Mouse (Mus musculus): ENCODE results near the gene Atp6v1f.

Gene Atp6v1f

DNA sequence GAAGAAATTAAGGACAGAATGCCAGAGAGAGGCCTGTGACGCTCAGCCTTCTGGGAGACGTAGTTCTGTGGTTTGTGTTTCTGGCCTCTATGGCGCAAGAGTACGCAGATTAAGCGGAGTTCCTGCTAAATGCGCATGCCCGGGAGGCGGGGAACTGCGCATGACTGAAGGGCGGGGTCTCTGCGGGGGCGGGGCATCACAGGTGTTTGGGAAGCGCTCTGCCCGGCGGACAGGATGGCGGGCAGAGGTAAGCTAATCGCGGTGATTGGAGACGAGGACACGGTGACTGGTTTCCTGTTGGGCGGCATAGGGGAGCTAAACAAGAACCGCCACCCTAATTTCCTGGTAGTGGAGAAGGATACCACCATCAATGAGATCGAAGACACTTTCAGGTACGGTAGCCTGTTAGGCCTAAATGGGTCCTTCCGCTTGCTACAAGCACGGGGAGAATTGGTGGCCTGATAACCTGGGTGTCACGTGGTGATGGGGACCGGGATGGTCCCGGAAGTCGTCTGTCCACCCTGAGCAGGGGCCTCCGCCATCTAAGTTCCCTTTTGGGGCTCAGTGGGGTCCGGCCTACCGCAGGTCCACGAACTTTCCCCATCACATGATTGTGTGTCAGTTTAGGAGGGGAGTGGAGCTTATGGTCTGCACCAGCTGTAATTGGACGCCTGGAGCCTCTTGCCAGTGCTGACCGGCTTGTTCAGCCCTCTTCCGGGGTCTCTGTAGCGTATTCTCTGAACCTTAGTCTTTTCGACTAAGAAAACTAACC is at the start of gene Atp6v1f:
TSS of gene Atp6v1f (plus strand) at position 136 of the 772 bp plus-strand sequence.
- peak; percentile 93 for DNase-seq

DNA sequence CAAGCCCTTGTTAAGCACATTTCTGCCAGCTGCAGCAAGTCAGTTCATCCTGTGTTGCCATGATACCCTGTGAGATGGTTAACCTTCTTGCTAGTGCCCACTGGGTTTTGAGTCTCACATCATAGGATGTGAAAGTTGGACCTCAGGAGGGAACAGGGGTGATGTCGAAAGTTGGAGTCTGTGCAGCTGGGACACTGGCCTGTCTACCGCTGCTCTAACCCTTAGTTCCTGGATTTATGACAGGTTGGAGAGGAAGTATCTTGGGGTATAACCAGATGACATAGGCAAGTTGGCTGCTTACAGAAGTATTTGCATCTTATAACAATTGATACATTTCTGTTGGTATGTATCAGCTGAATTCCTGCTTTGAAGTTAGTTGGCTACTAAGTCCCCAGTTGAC is 46.9 kb upstream of the Atp6v1f start:
- no peak for DNase-seq

DNA sequence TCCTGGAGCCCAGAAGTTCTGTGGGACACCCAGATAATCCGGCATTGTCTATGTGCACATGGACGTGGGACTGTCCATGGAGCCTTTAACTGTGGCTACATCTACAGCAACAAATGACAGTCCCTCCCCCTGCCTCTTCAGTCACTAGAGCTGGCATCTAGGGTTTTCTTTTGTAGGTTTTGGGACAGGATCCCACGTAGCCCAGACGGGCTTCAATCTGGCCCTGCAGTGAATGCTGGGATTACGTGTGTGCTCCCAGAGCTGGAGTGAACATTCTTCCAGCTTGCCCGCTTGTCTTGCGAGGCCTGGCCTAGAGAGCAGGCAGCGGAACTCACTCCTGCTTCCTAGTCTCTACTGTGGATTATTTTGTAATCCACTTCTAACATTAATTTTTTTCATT is 42.4 kb upstream of the Atp6v1f start:
- DNase-seq, result no peak

DNA sequence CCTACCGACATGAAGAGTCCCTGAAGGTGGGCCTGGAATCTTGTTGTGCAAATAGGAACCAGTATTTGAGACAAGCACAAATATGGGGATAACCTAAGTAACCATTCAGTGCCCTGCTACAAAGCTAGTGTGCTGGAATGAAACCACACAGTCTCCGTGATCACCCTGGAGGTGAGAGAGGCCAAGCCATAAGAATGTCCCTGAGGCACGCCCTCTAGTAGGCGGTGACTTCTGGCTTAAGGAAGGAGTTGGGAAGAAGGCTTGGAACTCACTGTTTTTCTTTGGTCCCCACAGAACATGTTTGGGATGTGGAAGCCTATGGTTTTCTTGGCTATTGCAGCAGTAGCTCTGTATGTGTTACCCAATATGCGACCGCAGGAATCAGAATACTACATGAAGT is 41.2 kb upstream of the Atp6v1f start:
- DNase-seq, result no peak

GRCm38 (mm10) chr6:29428171-29428570 is 39.3 kb upstream of the Atp6v1f start:
- DNase-seq, result no peak

DNA sequence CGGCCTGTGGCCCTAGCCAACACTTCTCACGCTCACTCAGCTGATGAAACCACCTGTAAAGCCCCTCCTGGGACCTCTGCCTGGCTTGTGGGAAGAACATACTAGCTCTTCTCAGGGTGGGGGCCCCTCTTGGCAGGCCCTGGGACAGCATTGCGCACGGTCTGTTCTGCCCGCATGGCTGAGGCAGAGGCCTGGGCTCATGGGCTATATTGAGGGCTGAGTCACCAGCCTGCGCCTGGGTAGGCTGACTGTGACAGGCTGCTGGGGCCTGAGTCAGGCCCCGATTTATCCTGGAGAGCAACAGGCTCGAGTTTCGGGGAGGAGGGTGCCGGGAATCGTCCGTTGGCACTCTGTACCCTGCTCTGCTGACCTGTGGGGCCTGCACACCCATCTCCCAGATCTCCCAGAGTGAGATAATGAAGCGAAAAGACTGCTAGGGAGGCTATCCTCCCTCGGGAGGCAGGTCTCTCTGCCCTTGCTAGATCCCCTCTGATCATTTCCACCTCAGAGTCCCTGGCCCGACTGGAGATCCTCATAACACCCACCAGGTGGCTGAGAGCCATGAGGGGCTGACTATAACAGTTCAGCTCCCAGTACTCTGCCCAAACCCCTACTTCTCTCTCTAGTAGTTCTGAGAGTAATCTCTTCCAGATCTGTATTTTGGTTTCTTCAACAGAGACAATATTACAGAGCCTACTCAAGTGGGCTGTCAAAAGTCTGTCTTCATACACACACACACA is 36.7 kb upstream of the Atp6v1f start:
- DNase-seq, result no peak

- no peak for DNase-seq
Observed at GRCm38 (mm10) chr6:29431473-29431872, 36.0 kb upstream of the Atp6v1f start.

DNA sequence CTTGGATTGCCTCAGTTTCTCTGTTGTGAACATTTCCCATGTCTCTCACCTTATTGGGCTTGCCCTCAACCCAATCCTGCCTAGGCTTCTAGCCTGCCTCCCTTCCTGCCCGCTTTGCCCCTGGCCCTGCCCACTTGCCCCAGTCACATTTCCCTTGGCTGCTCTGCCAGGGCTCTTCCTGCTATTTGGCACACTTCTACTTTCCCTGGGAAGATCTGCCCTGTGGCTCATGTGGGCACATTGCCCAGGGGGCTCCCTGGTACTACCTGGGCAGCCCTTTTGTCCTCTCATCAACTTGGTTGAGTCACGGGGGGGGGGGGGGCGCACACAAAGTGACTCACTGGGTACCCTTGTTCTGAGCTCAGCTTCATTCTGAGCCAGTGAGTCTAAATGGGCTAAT is 35.4 kb upstream of the Atp6v1f start:
- DNase-seq, result no peak

DNA sequence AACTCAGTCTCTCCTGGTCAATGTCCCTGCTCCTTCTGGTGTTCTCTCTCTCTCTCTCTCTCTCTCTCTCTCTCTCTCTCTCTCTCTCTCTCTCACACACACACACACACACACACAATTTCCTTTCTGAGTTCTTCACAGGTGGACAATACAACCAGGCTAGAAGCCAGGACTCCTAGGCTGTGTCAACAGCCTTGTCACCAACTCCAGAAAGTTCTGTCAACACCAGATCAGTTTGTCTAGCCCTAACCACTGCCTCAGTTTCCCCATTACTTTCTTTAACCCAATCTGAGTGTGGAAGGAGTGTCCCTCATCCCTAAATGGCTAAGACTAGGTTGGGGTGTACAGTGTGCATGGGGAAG is 34.9 kb upstream of the Atp6v1f start:
- no peak for DNase-seq

GRCm38 (mm10) chr6:29433038-29433803 is 34.3 kb upstream of the Atp6v1f start, which contains the start of gene Flnc:
Flnc (plus strand) TSS chr6:29433256.
- peak; percentile 20 for DNase-seq

GRCm38 (mm10) chr6:29433804-29434795 is 33.4 kb upstream of the Atp6v1f start:
- DNase-seq, result no peak

DNA sequence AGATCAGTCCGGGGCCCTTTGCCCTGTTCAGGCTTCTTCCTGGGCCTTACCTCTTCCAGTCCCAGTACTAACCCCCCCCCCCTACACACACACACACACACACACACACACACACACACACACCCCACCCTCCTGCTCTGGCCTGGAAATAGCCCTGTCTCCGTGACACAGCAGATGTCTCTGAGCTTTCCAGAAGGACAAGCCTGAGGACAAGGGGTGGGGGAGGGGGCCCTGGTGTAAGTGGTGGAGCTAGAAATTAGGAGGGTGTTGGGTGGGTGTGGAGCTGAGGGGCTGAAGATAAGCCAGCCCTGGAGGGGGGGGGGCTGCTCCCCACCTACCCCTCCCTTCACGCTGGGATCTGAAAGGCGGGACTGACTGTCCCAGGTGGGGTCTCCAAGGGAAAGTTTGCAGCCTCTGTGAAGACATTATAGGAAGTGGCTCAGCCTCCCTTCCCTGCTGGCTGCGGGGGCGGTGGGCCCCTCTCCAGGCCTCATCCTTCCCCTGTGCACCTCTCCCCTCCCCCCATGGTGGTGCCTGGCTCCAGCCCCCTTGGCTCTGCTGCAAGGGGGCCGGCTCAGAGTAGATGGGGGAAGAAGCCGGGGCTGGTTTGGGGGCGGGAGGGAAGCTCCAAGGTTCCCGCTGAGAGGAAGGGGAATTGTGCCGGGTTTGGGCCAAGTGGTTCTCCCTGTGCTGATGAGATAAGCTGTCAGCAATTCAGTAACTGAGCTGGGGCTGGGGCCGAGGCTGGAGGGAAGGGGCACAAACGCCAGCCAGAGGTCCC is 32.4 kb upstream of the Atp6v1f start:
- peak; percentile 34 for DNase-seq

DNA sequence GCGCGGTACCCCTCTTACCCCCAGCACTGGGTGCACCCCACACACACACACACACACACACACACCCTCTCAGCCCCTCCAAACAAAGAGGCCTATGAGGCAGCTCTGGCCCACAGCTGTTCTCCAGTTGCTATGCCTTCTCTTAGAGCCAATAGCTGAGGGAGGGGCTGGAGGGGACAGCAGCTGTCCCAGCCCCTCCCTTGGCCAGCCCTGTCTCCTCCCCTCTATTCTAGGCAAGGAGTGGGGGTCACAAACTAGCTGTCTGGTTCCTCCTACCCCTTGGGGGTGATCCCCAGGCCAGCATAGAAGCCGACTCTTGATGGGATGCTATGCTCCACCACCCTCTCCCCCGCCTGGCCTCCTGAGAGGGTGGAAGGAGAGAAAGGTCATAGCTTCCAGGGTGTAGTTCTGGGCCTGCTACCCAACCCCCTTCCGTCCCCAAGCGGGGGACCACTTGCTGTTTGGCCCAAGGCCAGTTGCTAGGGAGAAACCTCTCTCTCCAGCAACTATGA is 31.5 kb upstream of the Atp6v1f start:
- DNase-seq, result no peak

DNA sequence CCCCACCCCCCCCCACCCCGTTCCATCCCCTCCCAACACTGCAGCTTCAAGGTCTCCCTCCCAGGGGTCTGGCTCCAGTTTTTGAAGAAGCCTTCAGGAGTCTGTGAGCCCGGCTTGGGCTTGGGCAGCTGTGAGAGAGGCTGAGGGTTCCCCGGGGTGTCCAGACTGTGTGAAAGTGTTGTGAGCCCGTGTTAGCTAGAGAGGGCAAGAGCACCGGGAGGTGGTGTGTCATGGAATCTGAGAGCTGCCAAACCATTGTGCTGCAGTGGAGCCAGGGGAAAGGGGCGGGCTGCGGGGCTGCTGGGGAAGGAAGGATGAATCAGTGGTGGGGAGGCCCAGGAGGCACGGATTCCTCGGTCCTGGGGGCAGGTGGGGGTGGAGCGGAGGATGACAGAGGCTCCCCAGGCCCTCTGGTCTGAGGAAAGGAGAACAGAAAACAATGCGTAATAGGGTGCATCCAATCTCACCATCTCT is 31.0 kb upstream of the Atp6v1f start:
- DNase-seq, result no peak

DNA sequence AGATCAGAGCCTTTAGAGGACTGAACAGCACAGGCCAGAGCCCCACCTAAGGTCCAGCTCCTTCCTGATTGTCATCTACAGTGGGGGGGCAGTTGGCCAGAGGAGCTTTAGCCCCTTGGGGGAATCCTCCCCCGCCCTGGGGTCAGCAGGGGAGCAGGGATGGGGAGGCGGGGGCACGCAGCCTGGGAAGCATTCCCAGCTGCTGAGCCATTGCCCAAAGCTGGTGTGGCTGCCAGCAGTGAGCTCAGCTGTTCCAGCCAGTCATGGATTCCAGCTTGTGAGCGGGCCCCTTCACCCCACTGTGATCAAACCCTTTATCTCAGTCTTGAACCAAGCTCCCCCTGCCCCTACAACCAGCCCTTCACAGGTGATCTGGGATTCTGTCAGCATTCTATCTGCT is 28.3 kb upstream of the Atp6v1f start:
- DNase-seq, result no peak

GRCm38 (mm10) chr6:29439789-29440188 is 27.7 kb upstream of the Atp6v1f start:
- DNase-seq, result no peak

DNA sequence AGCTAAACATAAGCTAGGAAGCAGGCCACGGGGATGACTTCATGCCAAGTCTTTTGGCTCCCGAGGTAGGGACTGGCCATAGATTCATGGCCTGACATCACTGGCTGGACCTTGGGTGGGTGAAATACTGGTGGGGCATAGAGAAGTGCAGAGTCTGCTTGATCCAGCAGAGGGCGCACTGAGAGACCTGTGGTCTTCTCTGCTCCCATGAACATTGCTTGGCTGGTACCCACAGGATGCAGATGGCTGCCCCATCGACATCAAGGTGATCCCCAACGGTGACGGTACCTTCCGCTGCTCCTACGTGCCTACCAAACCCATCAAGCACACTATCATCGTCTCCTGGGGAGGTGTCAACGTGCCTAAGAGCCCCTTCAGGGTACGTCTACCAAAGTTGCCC is 22.7 kb upstream of the Atp6v1f start:
- DNase-seq, result no peak

- no peak for DNase-seq
Observed at GRCm38 (mm10) chr6:29445354-29445753, 22.2 kb upstream of the Atp6v1f start.

DNA sequence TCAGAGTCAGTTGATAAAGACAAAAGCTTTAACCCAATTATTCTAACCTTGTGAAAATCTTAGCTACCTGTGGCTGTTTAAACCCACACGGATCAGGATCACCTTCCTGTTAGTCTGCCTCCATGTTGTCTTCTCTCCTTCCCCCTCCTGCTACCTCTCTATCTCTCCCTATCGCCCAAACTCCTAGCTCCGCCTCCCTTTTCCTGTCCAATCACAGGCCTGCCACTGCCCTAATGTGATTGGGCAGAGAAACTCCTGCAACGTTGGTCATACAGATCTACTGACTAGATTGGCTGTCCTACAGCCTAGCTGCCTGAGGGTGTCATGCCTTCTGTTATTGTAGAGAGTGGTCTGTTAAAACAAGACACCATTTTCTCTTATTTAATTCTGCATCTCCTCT is 17.7 kb upstream of the Atp6v1f start:
- no peak for DNase-seq

DNA sequence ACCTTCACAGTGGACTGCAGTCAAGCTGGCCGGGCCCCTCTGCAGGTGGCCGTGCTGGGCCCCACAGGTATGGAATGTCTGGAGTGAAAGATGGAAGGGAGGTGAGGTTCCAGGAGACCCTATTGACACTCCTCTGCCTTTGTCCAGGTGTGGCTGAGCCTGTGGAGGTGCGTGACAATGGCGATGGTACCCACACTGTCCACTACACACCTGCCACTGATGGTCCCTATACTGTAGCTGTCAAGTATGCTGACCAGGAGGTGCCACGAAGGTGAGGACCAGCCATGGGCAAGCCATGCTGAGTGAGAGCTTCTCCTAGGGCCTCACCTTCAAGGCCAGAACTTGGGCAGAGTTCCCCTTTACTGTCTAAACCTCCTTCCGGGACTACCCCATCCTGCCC is 16.9 kb upstream of the Atp6v1f start:
- DNase-seq, result no peak

GRCm38 (mm10) chr6:29461502-29461901 is 6.0 kb upstream of the Atp6v1f start:
- no peak for DNase-seq
